Mouse (Mus musculus) brain, embryonic 14.5 days (tissue): ENCODE results near the gene Ostm1.

Experiments
- CTCF ChIP-seq: fragments of 200-500 bp; IDR thresholded peaks from 2 replicates; pipeline ENCODE4 v1.5.1; 2012; ENCODE audit warnings: inconsistent platforms, mild to moderate bottlenecking, moderate library complexity, borderline replicate concordance; ENCODE audit not compliant: insufficient read depth, insufficient read length; ENCODE audit errors: extremely low read depth
- POLR2A ChIP-seq: fragments of 200-500 bp; IDR thresholded peaks from 2 replicates; pipeline ENCODE4 v1.6.1; 2012; ENCODE audit warnings: mild to moderate bottlenecking, inconsistent platforms, borderline replicate concordance; ENCODE audit not compliant: poor library complexity, insufficient read depth, insufficient read length, severe bottlenecking; ENCODE audit errors: extremely low read depth

DNA sequence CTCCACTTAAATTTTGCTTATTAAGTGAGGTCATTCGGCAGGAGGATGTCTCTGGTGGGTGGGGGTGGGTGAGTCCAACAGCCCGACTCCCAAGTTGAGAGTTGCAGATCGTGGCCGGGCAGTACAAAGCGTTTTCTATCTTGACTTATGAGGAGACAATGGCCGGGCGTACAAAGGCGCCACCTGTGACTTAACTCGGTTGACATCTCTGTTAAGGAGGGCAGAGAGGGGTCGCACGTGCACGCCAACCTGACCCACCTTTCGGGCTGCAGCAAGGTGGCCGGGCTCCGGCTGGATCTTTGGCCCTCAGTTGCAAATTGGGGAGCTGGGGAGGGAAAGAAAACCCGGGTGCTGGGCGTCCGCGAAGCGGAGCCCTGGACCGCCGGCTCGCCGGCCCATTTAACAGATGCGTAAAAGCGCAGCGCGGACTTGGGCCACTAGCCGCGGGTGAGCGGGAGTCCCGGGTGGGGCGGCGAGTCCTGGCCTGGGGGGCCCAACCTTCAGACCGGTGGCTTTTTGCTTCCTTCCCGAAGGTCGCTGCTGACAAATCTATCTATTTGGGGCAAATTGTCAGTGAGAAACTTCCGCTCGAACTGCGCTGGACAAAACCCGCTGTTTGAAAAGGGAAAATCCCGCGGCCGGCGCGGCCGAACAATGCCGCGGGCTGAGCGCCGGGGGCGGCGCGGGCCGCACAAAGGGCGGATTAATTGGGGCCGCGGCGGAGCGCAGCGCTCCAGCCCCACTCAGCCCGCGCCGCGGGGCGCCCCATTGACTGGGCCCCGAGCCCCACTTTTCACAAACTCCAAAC, 7.8 kb downstream of the Ostm1 start:
- TF ChIP-seq POLR2A (no peak), CTCF (no peak)
